Mouse (Mus musculus): Measurements from ENCODE around the gene Trim8. TPM values are rescaled to one million over a fixed set of nuclear protein-coding genes. Genes with fewer than 3 reads are reported as not detected.

The Trim8 gene
- polyA plus RNA-seq, 1 experiment from 2014 or later: 38.5 TPM

- H3K36me3 ChIP-seq: 0 out of 2 replicates have a peak, but pooled peaks cover under 1% of the 10 kb centered on the region
- no peak overlapping the region for H3K27ac ChIP-seq (replicated peaks)
- H3K4me1 ChIP-seq: peaks cover 71% of the 10 kb centered on the region
- no peak overlapping the region for H3K4me3 ChIP-seq
- no peak for ATAC-seq (ENCODE audit: low FRiP score, low read depth)
- no peak overlapping the region for H3K4me2 ChIP-seq (replicated peaks)
- H3K9ac ChIP-seq (replicated peaks): no peak overlapping the region
- H3K9me3 ChIP-seq: no peaks in the 10 kb centered on the region
- no peaks in the 10 kb centered on the region for H3K27me3 ChIP-seq
Measured at GRCm38 (mm10) chr19:46521698-46522097, 20.2 kb downstream of the Trim8 start.

- H3K9me3 ChIP-seq: no peaks in the 10 kb centered on the region
- no peak for ATAC-seq (ENCODE audit: low FRiP score, low read depth)
- H3K36me3 ChIP-seq: no peaks in the 10 kb centered on the region
- 47% methylated on average over 15 of the region's 15 CpGs for WGBS
- H3K4me2 ChIP-seq (replicated peaks): no peak overlapping the region
- H3K4me1 ChIP-seq: peaks cover 70% of the 10 kb centered on the region
- H3K4me3 ChIP-seq: no peak overlapping the region
- peak overlapping the region; percentile 83; the same call in 1 of the 2 replicates for H3K27ac ChIP-seq (replicated peaks)
- H3K9ac ChIP-seq (replicated peaks): no peak overlapping the region
- no peaks in the 10 kb centered on the region for H3K27me3 ChIP-seq
Measured at GRCm38 (mm10) chr19:46522433-46523044, 21.0 kb downstream of the Trim8 start.

- Histone ChIP-seq H3K27me3 (no peaks in the 10 kb centered on the region), H3K36me3 (no peaks in the 10 kb centered on the region), H3K27ac (replicated peaks) (peak overlapping the region; percentile 83), H3K4me2 (replicated peaks) (peak overlapping the region; percentile 49), H3K4me3 (no peak overlapping the region; the same call in 1 of the 2 replicates), H3K4me1 (peaks cover 70% of the 10 kb centered on the region), H3K9me3 (no peaks in the 10 kb centered on the region), H3K9ac (replicated peaks) (peak overlapping the region; percentile 42; the same call in 1 of the 2 replicates)
- ATAC-seq (ENCODE audit: low FRiP score, low read depth): no peak
Measured at GRCm38 (mm10) chr19:46523131-46523479, 21.6 kb downstream of the Trim8 start.

- H3K4me3 ChIP-seq: peak overlapping the region; percentile 16
- no peaks in the 10 kb centered on the region for H3K27me3 ChIP-seq
- WGBS: 1% methylated on average over 20 of the region's 20 CpGs
- peak overlapping the region; percentile 83 for H3K27ac ChIP-seq (replicated peaks)
- no peaks in the 10 kb centered on the region for H3K9me3 ChIP-seq
- peak overlapping the region; percentile 49 for H3K4me2 ChIP-seq (replicated peaks)
- no peaks in the 10 kb centered on the region for H3K36me3 ChIP-seq
- H3K4me1 ChIP-seq: peaks cover 70% of the 10 kb centered on the region
- ATAC-seq (ENCODE audit: low FRiP score, low read depth): peak; percentile 94
- H3K9ac ChIP-seq (replicated peaks): peak overlapping the region; percentile 42
Measured at GRCm38 (mm10) chr19:46523480-46524151, 22.1 kb downstream of the Trim8 start.

GRCm38 (mm10) chr19:46524152-46524544 lies 22.6 kb downstream of the Trim8 start:
- WGBS: 8% methylated on average over 6 of the region's 6 CpGs
- Histone ChIP-seq H3K4me2 (replicated peaks) (peak overlapping the region; percentile 49), H3K27me3 (no peaks in the 10 kb centered on the region), H3K9ac (replicated peaks) (peak overlapping the region; percentile 42), H3K9me3 (no peaks in the 10 kb centered on the region), H3K27ac (replicated peaks) (peak overlapping the region; percentile 83), H3K4me3 (peak overlapping the region; percentile 16; the same call in 1 of the 2 replicates), H3K4me1 (peaks cover 70% of the 10 kb centered on the region), H3K36me3 (no peaks in the 10 kb centered on the region)
- ATAC-seq (ENCODE audit: low FRiP score, low read depth): peak; percentile 17; the same call in 1 of the 2 replicates

GRCm38 (mm10) chr19:46524601-46525321 lies 23.3 kb downstream of the Trim8 start:
- peak overlapping the region; percentile 49 for H3K4me2 ChIP-seq (replicated peaks)
- ATAC-seq (ENCODE audit: low FRiP score, low read depth): no peak
- peaks cover 73% of the 10 kb centered on the region for H3K4me1 ChIP-seq
- H3K9ac ChIP-seq (replicated peaks): 0 out of 2 replicates have a peak overlapping the region, but pooled peaks have one; percentile 42
- no peaks in the 10 kb centered on the region for H3K9me3 ChIP-seq
- peak overlapping the region; percentile 83 for H3K27ac ChIP-seq (replicated peaks)
- no peak overlapping the region for H3K4me3 ChIP-seq
- no peaks in the 10 kb centered on the region for H3K27me3 ChIP-seq
- no peaks in the 10 kb centered on the region for H3K36me3 ChIP-seq
- whole genome bisulfite sequencing: 23% methylated on average over 14 of the region's 14 CpGs

GRCm38 (mm10) chr19:46525691-46526631 lies 24.5 kb downstream of the Trim8 start:
- Histone ChIP-seq H3K9me3 (no peaks in the 10 kb centered on the region), H3K36me3 (no peaks in the 10 kb centered on the region), H3K27ac (replicated peaks) (peak overlapping the region; percentile 16; the same call in 1 of the 2 replicates), H3K9ac (replicated peaks) (no peak overlapping the region), H3K4me1 (peaks cover 85% of the 10 kb centered on the region), H3K4me3 (no peak overlapping the region), H3K4me2 (replicated peaks) (no peak overlapping the region), H3K27me3 (no peaks in the 10 kb centered on the region)
- WGBS: 44% methylated on average over 10 of the region's 10 CpGs
- ATAC-seq (ENCODE audit: low FRiP score, low read depth): no peak

- Histone ChIP-seq H3K9me3 (no peaks in the 10 kb centered on the region), H3K4me2 (replicated peaks) (peak overlapping the region; percentile 56), H3K27ac (replicated peaks) (peak overlapping the region; percentile 91), H3K4me1 (peaks cover 98% of the 10 kb centered on the region), H3K27me3 (no peaks in the 10 kb centered on the region), H3K36me3 (no peaks in the 10 kb centered on the region), H3K4me3 (peak overlapping the region; percentile 17), H3K9ac (replicated peaks) (peak overlapping the region; percentile 45)
- 5% methylated on average over 17 of the region's 17 CpGs for WGBS
- ATAC-seq (ENCODE audit: low FRiP score, low read depth): no peak
Measured at GRCm38 (mm10) chr19:46527632-46528528, 26.4 kb downstream of the Trim8 start.

GRCm38 (mm10) chr19:46528529-46529213 lies 27.2 kb downstream of the Trim8 start:
- no peaks in the 10 kb centered on the region for H3K9me3 ChIP-seq
- H3K9ac ChIP-seq (replicated peaks): peak overlapping the region; percentile 45
- no peaks in the 10 kb centered on the region for H3K36me3 ChIP-seq
- peaks cover 98% of the 10 kb centered on the region for H3K4me1 ChIP-seq
- H3K27me3 ChIP-seq: no peaks in the 10 kb centered on the region
- peak overlapping the region; percentile 17 for H3K4me3 ChIP-seq
- H3K4me2 ChIP-seq (replicated peaks): peak overlapping the region; percentile 56
- H3K27ac ChIP-seq (replicated peaks): peak overlapping the region; percentile 91
- peak; percentile 58 for ATAC-seq (ENCODE audit: low FRiP score, low read depth)
- WGBS: 2% methylated on average over 20 of the region's 20 CpGs

Data from midbrain, embryonic 12.5 days (tissue).